Mouse (Mus musculus): ENCODE results near the gene Gm11492. TPM values are rescaled to one million over a fixed set of nuclear protein-coding genes. Genes with fewer than 3 reads are reported as not detected.

Gm11492 gene
- polyA plus RNA-seq, 1 experiment from 2014 or later, result not detected

DNA sequence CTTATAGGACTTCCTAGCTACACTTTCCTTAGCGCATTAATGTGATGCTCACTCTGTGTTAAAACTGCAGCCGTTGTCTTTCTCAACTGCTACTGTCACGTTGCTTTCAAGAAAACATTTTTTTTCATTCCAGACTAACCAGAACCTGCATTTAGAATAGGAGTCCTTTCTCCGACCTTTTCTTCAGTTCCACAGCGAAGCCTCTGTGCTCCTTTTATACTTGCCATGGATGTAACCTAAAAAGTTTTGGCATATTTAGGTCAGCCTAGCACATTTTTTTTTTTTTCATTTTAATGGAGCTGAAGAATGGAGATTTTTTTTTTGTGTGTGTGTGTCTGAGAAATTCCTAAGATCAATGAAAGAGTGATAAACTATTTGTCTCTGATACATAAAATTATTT, 49.1 kb downstream of the Gm11492 start:
- H3K4me1 ChIP-seq (replicated peaks), result no peaks in the 10 kb centered on the region
- H3K9me3 ChIP-seq, result 0 out of 2 replicates have a peak, but pooled peaks cover 5% of the 10 kb centered on the region
- H3K4me2 ChIP-seq, result no peak overlapping the region
- no peak overlapping the region for H3K4me3 ChIP-seq
- ATAC-seq (ENCODE audit: low FRiP score), result no peak
- no peak overlapping the region for H3K27ac ChIP-seq
- H3K27me3 ChIP-seq, result no peaks in the 10 kb centered on the region
- H3K9ac ChIP-seq, result no peak overlapping the region
- H3K36me3 ChIP-seq, result peaks cover 89% of the 10 kb centered on the region
- whole genome bisulfite sequencing, result 92% methylated on average over 5 of the region's 5 CpGs

- no peaks in the 10 kb centered on the region for H3K4me1 ChIP-seq (replicated peaks)
- no peaks in the 10 kb centered on the region for H3K27me3 ChIP-seq
- H3K27ac ChIP-seq, result no peak overlapping the region
- H3K4me2 ChIP-seq, result no peak overlapping the region
- H3K9me3 ChIP-seq, result 0 out of 2 replicates have a peak, but pooled peaks cover 5% of the 10 kb centered on the region
- ATAC-seq (ENCODE audit: low FRiP score), result no peak
- peaks cover 85% of the 10 kb centered on the region for H3K36me3 ChIP-seq
- H3K9ac ChIP-seq, result no peak overlapping the region
- WGBS, result 98% methylated on average over 2 of the region's 2 CpGs
- no peak overlapping the region for H3K4me3 ChIP-seq
Observed at GRCm38 (mm10) chr11:87615952-87616351, 49.5 kb downstream of the Gm11492 start.

GRCm38 (mm10) chr11:87616790-87617474, 50.5 kb downstream of the Gm11492 start, which contains the start of gene Hsf5:
Gene Hsf5, plus strand, starts transcription at chr11:87617164.
- H3K36me3 ChIP-seq, result peaks cover 79% of the 10 kb centered on the region

DNA sequence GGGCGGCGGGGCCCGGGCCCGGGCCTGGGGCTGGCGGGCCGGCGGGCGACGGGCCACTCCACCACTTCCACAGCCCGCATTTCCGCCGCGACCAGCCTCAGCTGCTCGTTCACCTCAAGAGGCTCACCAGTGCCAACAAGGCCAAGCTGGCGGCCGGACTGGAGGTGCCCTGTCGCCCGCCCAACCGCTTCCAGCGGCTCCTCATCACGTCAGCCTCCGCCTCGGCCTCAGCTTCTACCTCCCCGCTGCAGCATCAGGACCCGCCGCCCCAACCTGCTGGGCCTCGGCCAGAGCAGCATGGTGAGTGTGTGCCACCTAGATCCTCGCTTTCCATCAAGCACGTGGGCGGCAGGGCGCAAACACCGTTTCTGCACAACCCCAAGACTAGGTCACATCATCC, 51.2 kb downstream of the Gm11492 start:
- WGBS, result 95% methylated on average over 28 of the region's 32 CpGs
- H3K4me3 ChIP-seq, result no peak overlapping the region
- H3K27me3 ChIP-seq, result no peaks in the 10 kb centered on the region
- ATAC-seq (ENCODE audit: low FRiP score), result no peak
- no peak overlapping the region for H3K27ac ChIP-seq
- H3K4me2 ChIP-seq, result no peak overlapping the region
- peaks cover 79% of the 10 kb centered on the region for H3K36me3 ChIP-seq
- H3K4me1 ChIP-seq (replicated peaks), result no peaks in the 10 kb centered on the region
- H3K9me3 ChIP-seq, result 0 out of 2 replicates have a peak, but pooled peaks cover 5% of the 10 kb centered on the region
- no peak overlapping the region for H3K9ac ChIP-seq

More at GRCm38 (mm10) chr11:87616790-87617474, 50.5 kb downstream of the Gm11492 start, which contains the start of gene Hsf5:
- Histone ChIP-seq H3K9me3 (0 out of 2 replicates have a peak, but pooled peaks cover 5% of the 10 kb centered on the region), H3K4me1 (replicated peaks) (no peaks in the 10 kb centered on the region), H3K27me3 (no peaks in the 10 kb centered on the region), H3K27ac (no peak within 1 kb of the TSS), H3K4me3 (no peak within 1 kb of the TSS), H3K4me2 (no peak within 1 kb of the TSS), H3K9ac (no peak within 1 kb of the TSS)
- ATAC-seq (ENCODE audit: low FRiP score), result no peak
- WGBS, result 88% methylated on average over 68 of the region's 69 CpGs

Other genes starting within 250 kb of the Gm11492 start
- 22.6 and 22.9 TPM in 2 replicates for gene Ppm1e, start 207.6 kb upstream of the Gm11492 start, polyA plus RNA-seq (2015; fragmentation: Nextera tagmentation; extraction: Ambion mirVana)
- gene Rad51c, start 161.7 kb upstream of the Gm11492 start, polyA plus RNA-seq (2015; fragmentation: Nextera tagmentation; extraction: Ambion mirVana), result 5.1 and 6.2 TPM in 2 replicates
- gene Tex14, start 161.6 kb upstream of the Gm11492 start, polyA plus RNA-seq (2015; fragmentation: Nextera tagmentation; extraction: Ambion mirVana), result 1.00 and 1.0 TPM in 2 replicates
- 20.2 and 22.4 TPM in 2 replicates for gene Sept4, start 2.2 kb downstream of the Gm11492 start, polyA plus RNA-seq (2015; fragmentation: Nextera tagmentation; extraction: Ambion mirVana)
- gene Mtmr4, start 25.5 kb downstream of the Gm11492 start, polyA plus RNA-seq (2015; fragmentation: Nextera tagmentation; extraction: Ambion mirVana), result 60.4 and 60.7 TPM in 2 replicates
- 0.51 and 0.63 TPM in 2 replicates for gene Hsf5, start 50.5 kb downstream of the Gm11492 start, polyA plus RNA-seq (2015; fragmentation: Nextera tagmentation; extraction: Ambion mirVana)
- 0.71 and 0.75 TPM in 2 replicates for gene Rnf43, start 96.1 kb downstream of the Gm11492 start, polyA plus RNA-seq (2015; fragmentation: Nextera tagmentation; extraction: Ambion mirVana)
- gene Supt4a, start 170.9 kb downstream of the Gm11492 start, polyA plus RNA-seq (2015; fragmentation: Nextera tagmentation; extraction: Ambion mirVana), result 143 and 150 TPM in 2 replicates
- 40.7 and 40.8 TPM in 2 replicates for gene Tspoap1, start 193.9 kb downstream of the Gm11492 start, polyA plus RNA-seq (2015; fragmentation: Nextera tagmentation; extraction: Ambion mirVana)
- 0.65 and 1.00 TPM in 2 replicates for gene Mpo, start 226.9 kb downstream of the Gm11492 start, polyA plus RNA-seq (2015; fragmentation: Nextera tagmentation; extraction: Ambion mirVana)